Mouse (Mus musculus) granulocyte monocyte progenitor cell, adult 5-6 weeks (primary cell): ENCODE measurements around the gene 4933415A04Rik. TPM values are rescaled to one million over a fixed set of nuclear protein-coding genes. Genes with fewer than 3 reads are reported as not detected.
A peak's percentile ranks its signal among the peaks of the same experiment; 100 is the strongest.

Experiments
- ATAC-seq: replicated peaks from 2 replicates; pipeline ENCODE4 v1.8.0; 2016; ENCODE audit warnings: mild to moderate bottlenecking, moderate TSS enrichment, inconsistent platforms; ENCODE audit not compliant: poor library complexity, severe bottlenecking
- total RNA-seq, 2 experiments: library from RNA; stranded (forward) in 1 of 2; stranded (reverse) in 1 of 2; fragments of 200-712, 200-1000 nt in 1 of 2; fragments of >200 nt in 1 of 2; fragmentation: Nextera tagmentation in 1 of 2; gene quantifications; 2 replicates each; pipeline ENCODE4 v1.2.3; 2014 to 2017

Gene 4933415A04Rik
- total RNA-seq, 2 experiments from 2014 or later = not detected

- ATAC-seq = 0 out of 2 replicates have a peak, but pooled peaks have one; percentile 9
Measured at GRCm38 (mm10) chr11:43626300-43626926, 39.6 kb downstream of the 4933415A04Rik start.

GRCm38 (mm10) chr11:43626927-43627645 lies 40.2 kb downstream of the 4933415A04Rik start:
- ATAC-seq = no peak

- no peak for ATAC-seq
Measured at GRCm38 (mm10) chr11:43631645-43632044, 44.8 kb downstream of the 4933415A04Rik start.

- peak; percentile 89 for ATAC-seq
Measured at GRCm38 (mm10) chr11:43632566-43632965, 45.7 kb downstream of the 4933415A04Rik start.

- no peak for ATAC-seq
Measured at GRCm38 (mm10) chr11:43633165-43633564, 46.3 kb downstream of the 4933415A04Rik start.

- ATAC-seq = peak; percentile 57
Measured at GRCm38 (mm10) chr11:43633658-43634401, 47.0 kb downstream of the 4933415A04Rik start.

- no peak for ATAC-seq
Measured at GRCm38 (mm10) chr11:43636761-43637160, 49.9 kb downstream of the 4933415A04Rik start.

GRCm38 (mm10) chr11:43638486-43638885 lies 51.6 kb downstream of the 4933415A04Rik start:
- ATAC-seq = no peak

Other genes with a start within 250 kb of the 4933415A04Rik start
- gene Pttg1, start 160.8 kb upstream of the 4933415A04Rik start, total RNA-seq (2014; fragmentation: Nextera tagmentation) = 57.8 and 90.6 TPM in 2 replicates
- gene Pttg1, start 160.8 kb upstream of the 4933415A04Rik start, total RNA-seq (2017) = 58.6 and 63.3 TPM in 2 replicates
- 24.6 and 26.3 TPM in 2 replicates for gene Slu7, start 153.3 kb upstream of the 4933415A04Rik start, total RNA-seq (2014; fragmentation: Nextera tagmentation)
- gene Slu7, start 153.3 kb upstream of the 4933415A04Rik start, total RNA-seq (2017) = 82.8 and 112 TPM in 2 replicates
- not detected in 2 replicates for gene C1qtnf2, start 112.8 kb upstream of the 4933415A04Rik start, total RNA-seq (2014; fragmentation: Nextera tagmentation)
- not detected in 2 replicates for gene C1qtnf2, start 112.8 kb upstream of the 4933415A04Rik start, total RNA-seq (2017)
- gene Ccnjl, start 58.3 kb upstream of the 4933415A04Rik start, total RNA-seq (2014; fragmentation: Nextera tagmentation) = 1.9 TPM in 1 of 2 replicates, not detected in the other
- gene Ccnjl, start 58.3 kb upstream of the 4933415A04Rik start, total RNA-seq (2017) = not detected in 2 replicates
- gene Fabp6, start 14.5 kb downstream of the 4933415A04Rik start, total RNA-seq (2014; fragmentation: Nextera tagmentation) = not detected in 2 replicates
- not detected in 2 replicates for gene Fabp6, start 14.5 kb downstream of the 4933415A04Rik start, total RNA-seq (2017)
- gene Pwwp2a, start 95.0 kb downstream of the 4933415A04Rik start, total RNA-seq (2014; fragmentation: Nextera tagmentation) = 39.0 and 48.2 TPM in 2 replicates
- 29.1 and 42.0 TPM in 2 replicates for gene Pwwp2a, start 95.0 kb downstream of the 4933415A04Rik start, total RNA-seq (2017)
- gene Ttc1, start 161.0 kb downstream of the 4933415A04Rik start, total RNA-seq (2014; fragmentation: Nextera tagmentation) = 50.8 and 53.2 TPM in 2 replicates
- 61.2 and 71.2 TPM in 2 replicates for gene Ttc1, start 161.0 kb downstream of the 4933415A04Rik start, total RNA-seq (2017)